Mouse (Mus musculus): Measurements from ENCODE around the gene Rcan3.
A peak's percentile ranks its signal among the peaks of the same experiment; 100 is the strongest.

The Rcan3 gene

GRCm38 (mm10) chr4:135411633-135412032 is 22.0 kb downstream of the Rcan3 start:
- DNase-seq = peak; percentile 76

- DNase-seq = peak; percentile 46
Observed at GRCm38 (mm10) chr4:135406180-135406579, 27.5 kb downstream of the Rcan3 start.

- no peak for DNase-seq
Observed at GRCm38 (mm10) chr4:135404916-135405315, 28.7 kb downstream of the Rcan3 start.

GRCm38 (mm10) chr4:135404048-135404447 is 29.6 kb downstream of the Rcan3 start:
- no peak for DNase-seq

GRCm38 (mm10) chr4:135401881-135402280 is 31.8 kb downstream of the Rcan3 start:
- DNase-seq = no peak

GRCm38 (mm10) chr4:135397991-135398390 is 35.7 kb downstream of the Rcan3 start, which contains the start of gene Ncmap:
TSS of gene Ncmap (minus strand) at chr4:135398227.
- no peak for DNase-seq

- DNase-seq = no peak
Observed at GRCm38 (mm10) chr4:135397551-135397950, 36.1 kb downstream of the Rcan3 start.

GRCm38 (mm10) chr4:135396303-135396702 is 37.4 kb downstream of the Rcan3 start:
- DNase-seq = no peak

- no peak for DNase-seq
Observed at GRCm38 (mm10) chr4:135395375-135395774, 38.3 kb downstream of the Rcan3 start.

GRCm38 (mm10) chr4:135394666-135395065 is 39.0 kb downstream of the Rcan3 start:
- no peak for DNase-seq

GRCm38 (mm10) chr4:135393381-135393780 is 40.3 kb downstream of the Rcan3 start:
- DNase-seq = no peak

- DNase-seq = no peak
Observed at GRCm38 (mm10) chr4:135392801-135393200, 40.9 kb downstream of the Rcan3 start.

GRCm38 (mm10) chr4:135391014-135391413 is 42.6 kb downstream of the Rcan3 start:
- no peak for DNase-seq

- DNase-seq = no peak
Observed at GRCm38 (mm10) chr4:135385614-135386013, 48.0 kb downstream of the Rcan3 start.

GRCm38 (mm10) chr4:135382316-135382715 is 51.3 kb downstream of the Rcan3 start:
- peak; percentile 71 for DNase-seq

GRCm38 (mm10) chr4:135381355-135381754 is 52.3 kb downstream of the Rcan3 start:
- DNase-seq = no peak

- no peak for DNase-seq
Observed at GRCm38 (mm10) chr4:135377241-135377640, 56.4 kb downstream of the Rcan3 start.

- no peak for DNase-seq
Observed at GRCm38 (mm10) chr4:135375444-135375843, 58.2 kb downstream of the Rcan3 start.

GRCm38 (mm10) chr4:135373299-135373698 is 60.4 kb downstream of the Rcan3 start:
- no peak for DNase-seq

- no peak for DNase-seq
Observed at GRCm38 (mm10) chr4:135370372-135370771, 63.3 kb downstream of the Rcan3 start.

- no peak for DNase-seq
Observed at GRCm38 (mm10) chr4:135362828-135363227, 70.8 kb downstream of the Rcan3 start.

Data from thymus, postnatal 14 days (tissue).